Comparison of ENCODE assay signal across 28 mouse cellular contexts in genomic region chr7:96678236-96678635, GRCm38 (mm10).
"Had no signal": no experiment of that assay in that cellular context is flagged by ENCODE, and none has a peak within 500 bp of the region (broad histone marks: within the 10 kb centered on the region; RNA-seq: fewer than 3 reads in every experiment).

No protein-coding gene starts in this region.

- H3K36me3 ChIP-seq: heart, embryonic 13.5 days; heart, embryonic 15.5 days; hindbrain, embryonic 12.5 days; intestine, embryonic 15.5 days; kidney, embryonic 15.5 days; limb, embryonic 13.5 days; limb, embryonic 15.5 days; liver, embryonic 12.5 days had no signal

- H3K9me3 ChIP-seq: heart, embryonic 13.5 days; heart, embryonic 15.5 days; hindbrain, embryonic 12.5 days; intestine, embryonic 15.5 days; kidney, embryonic 15.5 days; limb, embryonic 13.5 days; limb, embryonic 15.5 days; liver, embryonic 12.5 days had no signal

- H3K4me2 ChIP-seq: heart, embryonic 11.5 days; heart, embryonic 13.5 days; heart, embryonic 15.5 days; hindbrain, embryonic 12.5 days; hindbrain, embryonic 14.5 days; intestine, embryonic 15.5 days; kidney, embryonic 15.5 days; limb, embryonic 13.5 days; limb, embryonic 15.5 days; liver, embryonic 12.5 days had no signal

- ATAC-seq: forebrain, postnatal 0 days; hindbrain, embryonic 16.5 days; inflammation-experienced regulatory T-cells, adult 6 months; intestine, embryonic 15.5 days; intestine, postnatal 0 days; liver, embryonic 12.5 days had no signal

- H3K4me3 ChIP-seq: heart, adult 2 months; heart, embryonic 13.5 days; heart, embryonic 15.5 days; hindbrain, embryonic 12.5 days; intestine, embryonic 15.5 days; kidney, embryonic 15.5 days; limb, embryonic 13.5 days; limb, embryonic 15.5 days; liver, embryonic 12.5 days had no signal

- H3K9ac ChIP-seq: forebrain, postnatal 0 days; heart, embryonic 13.5 days; heart, embryonic 15.5 days; hindbrain, embryonic 12.5 days; hindbrain, embryonic 14.5 days; intestine, embryonic 15.5 days; kidney, embryonic 15.5 days; limb, embryonic 13.5 days; limb, embryonic 15.5 days; liver, embryonic 12.5 days; liver, embryonic 14.5 days had no signal

- H3K4me1 ChIP-seq: intestine, embryonic 15.5 days; liver, embryonic 12.5 days had no signal

- DNase-seq: forebrain, postnatal 0 days; gastrocnemius, postnatal 14 days; gastrocnemius, postnatal 36 days; heart, adult 11 months; heart, adult 2 months; heart, postnatal 14 days; heart, postnatal 36 days; kidney, adult 18-20 months; kidney, adult 8-10 months; kidney, postnatal 14 days; kidney, postnatal 36 days; layer of hippocampus, postnatal 36 days; left cerebral cortex, postnatal 4 days had no signal

- H3K27me3 ChIP-seq: intestine, embryonic 15.5 days; kidney, embryonic 15.5 days; limb, embryonic 15.5 days; liver, embryonic 12.5 days had no signal

- H3K27ac ChIP-seq: heart, adult 2 months; heart, embryonic 13.5 days; heart, embryonic 15.5 days; hindbrain, embryonic 12.5 days; hindbrain, embryonic 14.5 days; intestine, embryonic 15.5 days; kidney, embryonic 15.5 days; kidney, postnatal 0 days; limb, embryonic 13.5 days; limb, embryonic 15.5 days; liver, embryonic 12.5 days; liver, embryonic 14.5 days had no signal
